Mouse (Mus musculus): Measurements from ENCODE around the gene Rack1. TPM values are rescaled to one million over a fixed set of nuclear protein-coding genes. Genes with fewer than 3 reads are reported as not detected.
A peak's percentile ranks its signal among the peaks of the same experiment; 100 is the strongest.
"Not testable (repeated sequence)": the region's sequence is repeated elsewhere in the genome, so short reads cannot be mapped to it uniquely, and the experiment has no call there.

Rack1 gene
- total RNA-seq (2014; fragmentation: Nextera tagmentation) (2,186 and 2,188 TPM in 2 replicates), total RNA-seq (2017) (1,964 and 2,298 TPM in 2 replicates), polyA plus RNA-seq (2012) (2,955 and 7,700 TPM in 2 replicates)

GRCm38 (mm10) chr11:48799921-48800701 is at the start of gene Rack1:
TSS of gene Rack1 (plus strand) at chr11:48800332.
- peaks cover 57% of the 10 kb centered on the region for H3K4me1 ChIP-seq (ENCODE audit: insufficient read depth, low read depth, low read length)
- TF ChIP-seq GATA2 (IDR thresholded peaks at IDR 0.05; ENCODE audit: borderline replicate concordance, low read depth, low read length): no peak
- TF ChIP-seq POLR2AphosphoS5 (IDR thresholded peaks at IDR 0.05; ENCODE audit: insufficient replicate concordance, low read depth, low read length): peak; percentile 91
- no peaks in the 10 kb centered on the region for H3K9me3 ChIP-seq (replicated peaks)
- peaks cover 52% of the 10 kb centered on the region for H3K36me3 ChIP-seq (replicated peaks)
- no peaks in the 10 kb centered on the region for H3K27me3 ChIP-seq (ENCODE audit: insufficient read depth, low read length)
- DNase-seq (ENCODE audit: low spot score) (peak; percentile 77), ATAC-seq (ENCODE audit: extremely low read depth, insufficient number of reproducible peaks, low FRiP score, poor library complexity, severe bottlenecking) (peak; percentile 72)
- H3K4me3 ChIP-seq (ENCODE audit: low read depth, low read length): peak within 1 kb of the TSS; percentile 87

DNA sequence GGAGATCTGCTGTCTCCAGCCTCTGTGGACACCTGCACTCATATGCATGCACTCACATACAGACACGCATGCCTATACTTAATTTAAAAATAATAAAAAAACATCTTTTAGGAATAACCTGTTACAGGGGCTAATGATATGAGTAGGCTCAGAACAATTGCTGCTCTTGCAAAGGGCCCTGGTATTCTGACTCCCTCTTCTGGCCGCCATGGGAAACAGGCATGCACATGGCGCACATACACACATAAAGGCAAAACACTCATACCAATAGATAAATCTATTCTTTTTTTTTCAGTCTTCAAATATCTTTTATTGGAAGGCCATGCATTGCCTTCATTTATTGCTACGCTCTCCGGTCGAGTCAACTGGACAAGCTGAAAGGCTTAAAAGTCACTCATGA is 49.7 kb upstream of the Rack1 start:
- H3K27me3 ChIP-seq (ENCODE audit: insufficient read depth, low read length): no peaks in the 10 kb centered on the region
- H3K4me3 ChIP-seq (ENCODE audit: low read depth, low read length): no peak overlapping the region
- TF ChIP-seq POLR2AphosphoS5 (IDR thresholded peaks at IDR 0.05; ENCODE audit: insufficient replicate concordance, low read depth, low read length) (no peak), GATA2 (IDR thresholded peaks at IDR 0.05; ENCODE audit: borderline replicate concordance, low read depth, low read length) (no peak), TAL1 (conservative IDR thresholded peaks at IDR 0.05; ENCODE audit: low read depth, low read length) (no peak), CTCF (IDR thresholded peaks at IDR 0.05; ENCODE audit: low read depth, low read length) (no peak), GATA1 (IDR thresholded peaks at IDR 0.05; ENCODE audit: borderline replicate concordance, low read length) (no peak)
- ATAC-seq (ENCODE audit: extremely low read depth, insufficient number of reproducible peaks, low FRiP score, poor library complexity, severe bottlenecking) (no peak), DNase-seq (ENCODE audit: low spot score) (no peak)
- no peaks in the 10 kb centered on the region for H3K9me3 ChIP-seq (replicated peaks)
- no peaks in the 10 kb centered on the region for H3K36me3 ChIP-seq (replicated peaks)
- no peaks in the 10 kb centered on the region for H3K4me1 ChIP-seq (ENCODE audit: insufficient read depth, low read depth, low read length)

- not testable (repeated sequence) for H3K9me3 ChIP-seq (replicated peaks); H3K36me3 ChIP-seq (replicated peaks); ATAC-seq (ENCODE audit: extremely low read depth, insufficient number of reproducible peaks, low FRiP score, poor library complexity, severe bottlenecking); H3K27me3 ChIP-seq (ENCODE audit: insufficient read depth, low read length); H3K4me3 ChIP-seq (ENCODE audit: low read depth, low read length); DNase-seq (ENCODE audit: low spot score); H3K4me1 ChIP-seq (ENCODE audit: insufficient read depth, low read depth, low read length)
Measured at GRCm38 (mm10) chr11:48753534-48753933, 46.6 kb upstream of the Rack1 start.

- ATAC-seq (ENCODE audit: extremely low read depth, insufficient number of reproducible peaks, low FRiP score, poor library complexity, severe bottlenecking) (no peak), DNase-seq (ENCODE audit: low spot score) (no peak)
- H3K9me3 ChIP-seq (replicated peaks): no peaks in the 10 kb centered on the region
- H3K4me3 ChIP-seq (ENCODE audit: low read depth, low read length): no peak overlapping the region
- no peaks in the 10 kb centered on the region for H3K36me3 ChIP-seq (replicated peaks)
- peaks cover 20% of the 10 kb centered on the region for H3K27me3 ChIP-seq (ENCODE audit: insufficient read depth, low read length)
- TF ChIP-seq TAL1 (conservative IDR thresholded peaks at IDR 0.05; ENCODE audit: low read depth, low read length): no peak
- TF ChIP-seq GATA2 (IDR thresholded peaks at IDR 0.05; ENCODE audit: borderline replicate concordance, low read depth, low read length): no peak
- no peak for TF ChIP-seq CTCF (IDR thresholded peaks at IDR 0.05; ENCODE audit: low read depth, low read length)
- no peaks in the 10 kb centered on the region for H3K4me1 ChIP-seq (ENCODE audit: insufficient read depth, low read depth, low read length)
Measured at GRCm38 (mm10) chr11:48759021-48759420, 41.1 kb upstream of the Rack1 start.

DNA sequence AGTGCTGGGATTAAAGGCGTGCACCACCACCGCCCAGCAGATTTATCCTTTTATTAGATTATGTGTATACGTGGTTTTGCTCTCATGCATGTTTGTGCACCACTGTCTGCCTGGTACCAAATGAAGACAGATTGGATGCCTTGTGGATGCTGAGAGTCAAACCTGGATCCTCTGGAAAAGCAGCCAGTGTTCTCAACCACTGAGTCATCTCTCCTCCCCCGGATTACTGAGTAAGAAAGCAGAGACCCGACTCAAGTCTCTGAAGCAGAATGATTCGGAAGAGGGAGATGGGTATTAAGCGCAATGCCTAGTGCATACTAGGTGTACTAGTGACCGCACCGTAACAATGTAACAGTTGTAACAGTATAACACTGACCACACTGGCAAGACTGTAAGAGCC is 36.0 kb upstream of the Rack1 start:
- H3K4me3 ChIP-seq (ENCODE audit: low read depth, low read length): no peak overlapping the region
- no peaks in the 10 kb centered on the region for H3K9me3 ChIP-seq (replicated peaks)
- H3K4me1 ChIP-seq (ENCODE audit: insufficient read depth, low read depth, low read length): no peaks in the 10 kb centered on the region
- DNase-seq (ENCODE audit: low spot score): no peak
- ATAC-seq (ENCODE audit: extremely low read depth, insufficient number of reproducible peaks, low FRiP score, poor library complexity, severe bottlenecking): no peak
- peaks cover 21% of the 10 kb centered on the region for H3K27me3 ChIP-seq (ENCODE audit: insufficient read depth, low read length)
- TF ChIP-seq TAL1 (conservative IDR thresholded peaks at IDR 0.05; ENCODE audit: low read depth, low read length): no peak
- no peak for TF ChIP-seq GATA2 (IDR thresholded peaks at IDR 0.05; ENCODE audit: borderline replicate concordance, low read depth, low read length)
- TF ChIP-seq GATA1 (IDR thresholded peaks at IDR 0.05; ENCODE audit: borderline replicate concordance, low read length): no peak
- TF ChIP-seq CTCF (IDR thresholded peaks at IDR 0.05; ENCODE audit: low read depth, low read length): no peak
- TF ChIP-seq POLR2AphosphoS5 (IDR thresholded peaks at IDR 0.05; ENCODE audit: insufficient replicate concordance, low read depth, low read length): no peak
- no peaks in the 10 kb centered on the region for H3K36me3 ChIP-seq (replicated peaks)

- peaks cover 6% of the 10 kb centered on the region; the same call in 1 of the 2 replicates for H3K4me1 ChIP-seq (ENCODE audit: insufficient read depth, low read depth, low read length)
- no peak for TF ChIP-seq GATA2 (IDR thresholded peaks at IDR 0.05; ENCODE audit: borderline replicate concordance, low read depth, low read length)
- no peak for TF ChIP-seq GATA1 (IDR thresholded peaks at IDR 0.05; ENCODE audit: borderline replicate concordance, low read length)
- TF ChIP-seq TAL1 (conservative IDR thresholded peaks at IDR 0.05; ENCODE audit: low read depth, low read length): no peak
- TF ChIP-seq CTCF (IDR thresholded peaks at IDR 0.05; ENCODE audit: low read depth, low read length): no peak
- TF ChIP-seq POLR2AphosphoS5 (IDR thresholded peaks at IDR 0.05; ENCODE audit: insufficient replicate concordance, low read depth, low read length): no peak
- H3K9me3 ChIP-seq (replicated peaks): no peaks in the 10 kb centered on the region
- peaks cover 14% of the 10 kb centered on the region for H3K27me3 ChIP-seq (ENCODE audit: insufficient read depth, low read length)
- H3K36me3 ChIP-seq (replicated peaks): no peaks in the 10 kb centered on the region
- H3K4me3 ChIP-seq (ENCODE audit: low read depth, low read length): no peak overlapping the region; the same call in 1 of the 2 replicates
- DNase-seq (ENCODE audit: low spot score) (no peak), ATAC-seq (ENCODE audit: extremely low read depth, insufficient number of reproducible peaks, low FRiP score, poor library complexity, severe bottlenecking) (no peak)
Measured at GRCm38 (mm10) chr11:48767195-48767876, 32.8 kb upstream of the Rack1 start.

All from G1E (cell line).